Mouse (Mus musculus) heart, adult 9 months (tissue): Measurements from ENCODE around the gene Gpr84.
"Not testable (repeated sequence)": the region's sequence is repeated elsewhere in the genome, so short reads cannot be mapped to it uniquely, and the experiment has no call there.

Source experiments
- DNase-seq, 2 experiments: peaks; one replicate each; pipeline ENCODE4 v3.0.0; 2022; ENCODE audit warnings: low spot score in 2 of 2

Gpr84 gene

DNA sequence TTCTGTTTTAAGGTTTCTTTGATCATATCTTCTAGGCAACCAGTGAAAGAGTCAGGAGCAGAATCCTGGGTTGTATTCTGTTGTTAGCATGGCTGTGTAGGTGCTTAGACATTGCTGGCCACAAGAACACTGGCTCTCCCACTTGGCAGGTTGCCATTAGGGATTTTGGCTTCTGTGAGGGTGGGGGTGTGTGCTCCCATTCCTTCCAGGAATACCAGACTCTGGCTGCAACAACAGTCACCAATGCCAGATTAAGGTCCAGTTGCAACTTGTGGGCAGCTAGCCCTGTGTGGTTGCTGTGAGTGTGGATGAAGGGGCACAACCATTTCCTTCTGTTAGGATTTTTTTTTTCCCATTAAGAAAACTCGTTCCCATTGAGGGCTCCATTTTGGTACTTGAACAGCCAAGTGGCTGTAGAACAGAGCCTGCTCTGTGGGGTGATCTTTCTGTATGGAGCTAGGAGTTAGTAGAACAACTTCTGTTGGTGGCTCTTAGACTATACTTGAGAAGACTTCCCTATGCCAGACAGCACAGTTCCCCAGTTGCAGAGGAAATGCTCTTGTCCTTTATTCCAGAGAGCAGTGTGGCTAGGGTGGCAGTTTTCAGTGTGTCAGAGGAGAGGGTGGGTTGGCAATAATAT is 24.5 kb downstream of the Gpr84 start:
- DNase-seq, result peak; percentile 36 to 74

- DNase-seq, result no peak
These were observed 25.8 kb downstream of the Gpr84 start for GRCm38 (mm10) chr15:103284647-103285046.

DNA sequence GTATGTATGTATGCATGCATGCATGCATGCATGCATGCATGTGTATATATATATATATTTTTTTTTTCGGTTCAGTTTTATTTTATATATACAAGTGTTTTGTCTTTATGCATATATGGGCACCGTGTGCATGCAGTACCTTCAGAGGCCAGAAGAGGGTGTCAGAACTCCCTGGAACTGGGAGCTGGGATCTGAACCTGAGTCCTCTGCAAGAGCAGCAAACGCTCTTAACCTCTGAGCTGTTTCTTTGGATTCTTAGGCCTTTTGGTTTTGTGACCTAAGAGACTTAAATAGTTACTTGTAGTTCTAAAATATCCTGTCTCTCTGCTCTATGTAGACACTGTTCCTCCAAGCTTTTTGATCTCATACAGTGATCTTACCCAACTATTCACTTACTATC is 26.3 kb downstream of the Gpr84 start:
- no peak for DNase-seq

DNA sequence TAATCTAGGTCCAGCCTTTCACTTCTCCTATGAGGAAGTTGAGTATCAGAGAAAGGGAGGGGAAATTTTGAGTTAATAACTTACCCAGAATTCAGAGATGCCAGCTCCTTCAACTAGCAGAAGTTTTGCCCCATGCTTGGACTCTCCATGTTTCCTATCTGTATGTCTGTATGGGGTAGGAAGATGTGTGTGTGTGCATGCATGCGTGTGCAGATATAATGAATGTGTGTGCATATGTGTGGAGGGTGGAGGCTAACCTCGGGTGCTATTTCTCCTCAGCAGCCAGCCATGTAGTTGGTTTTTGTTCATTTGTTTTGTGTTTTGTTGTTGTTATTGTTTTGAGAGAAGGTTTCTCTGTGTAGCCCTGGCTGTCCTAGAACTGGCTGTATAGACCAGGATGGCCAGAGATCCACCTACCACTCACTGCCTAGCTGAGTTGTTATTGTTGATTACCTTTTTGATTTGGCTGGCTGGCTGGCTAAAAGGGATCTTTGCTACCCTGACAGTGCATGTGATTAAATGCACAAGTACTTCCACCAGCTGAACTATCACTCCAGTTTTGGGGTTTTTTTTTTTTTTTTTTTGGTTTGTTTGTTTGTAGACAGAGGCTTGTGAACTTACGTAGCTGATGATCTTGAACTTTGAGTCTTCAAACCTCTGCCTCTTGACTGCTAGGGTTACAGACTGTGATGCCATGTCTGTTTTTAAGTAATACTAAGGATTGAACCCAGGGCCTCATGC is 28.8 kb downstream of the Gpr84 start:
- DNase-seq, result no peak

DNA sequence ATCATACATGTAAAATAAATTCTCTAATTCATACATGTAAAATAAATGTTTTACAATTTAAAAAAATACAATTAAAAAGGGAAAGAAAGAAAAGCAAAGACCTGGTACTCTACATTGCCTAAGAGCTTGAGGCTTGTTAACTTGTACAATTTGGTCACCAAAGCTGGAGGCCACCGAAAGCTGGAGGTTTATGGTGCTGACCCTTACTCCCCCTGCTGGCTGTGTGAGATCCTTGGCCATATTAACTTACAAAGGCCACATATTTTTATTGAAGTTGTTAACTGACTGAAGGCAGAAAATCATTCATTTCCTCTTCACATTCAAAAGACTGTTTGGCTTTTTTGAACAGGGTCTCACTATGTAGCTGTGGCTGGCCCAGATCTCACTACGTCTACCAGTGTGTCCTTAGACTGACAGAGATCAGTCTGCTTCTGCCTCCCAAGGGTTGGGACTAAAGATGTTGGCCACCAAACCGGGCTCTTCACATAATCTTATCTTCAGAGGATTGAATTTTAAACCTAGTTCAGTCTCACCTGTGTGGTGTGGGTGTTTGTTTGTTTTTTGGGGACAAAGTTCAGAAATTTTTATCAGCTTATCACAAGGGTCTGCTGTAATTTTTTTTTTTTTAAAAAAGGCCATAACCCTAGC is 29.5 kb downstream of the Gpr84 start:
- DNase-seq, result no peak

GRCm38 (mm10) chr15:103279750-103280149 is 30.7 kb downstream of the Gpr84 start:
- no peak for DNase-seq

- no peak for DNase-seq
These were observed 32.5 kb downstream of the Gpr84 start for GRCm38 (mm10) chr15:103277949-103278348.

DNA sequence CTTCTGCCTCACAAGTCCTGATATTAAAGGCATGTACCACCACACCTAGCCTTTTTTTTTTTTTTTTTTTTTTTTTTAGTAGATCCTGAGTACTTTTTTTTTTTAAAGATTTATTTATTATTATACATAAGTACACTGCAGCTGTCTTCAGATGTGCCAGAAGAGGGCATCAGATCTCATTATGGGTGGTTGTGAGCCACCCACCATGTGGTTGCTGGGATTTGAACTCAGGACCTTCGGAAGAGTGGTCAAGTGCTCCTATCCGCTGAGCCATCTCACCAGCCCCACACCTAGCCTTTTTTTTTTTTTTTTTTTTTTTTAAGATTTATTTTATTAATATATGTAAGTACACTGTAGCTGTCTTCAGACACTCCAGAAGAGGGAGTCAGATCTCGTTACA is 34.5 kb downstream of the Gpr84 start:
- DNase-seq, result not testable (repeated sequence)

GRCm38 (mm10) chr15:103272419-103273279 is 37.8 kb downstream of the Gpr84 start, which contains the start of gene Copz1:
Gene Copz1, plus strand, starts transcription at chr15:103272714.
- DNase-seq, result peak; percentile 99 to 100

- no peak for DNase-seq
These were observed 41.5 kb downstream of the Gpr84 start for GRCm38 (mm10) chr15:103268903-103269302.

GRCm38 (mm10) chr15:103264794-103265193 is 45.6 kb downstream of the Gpr84 start:
- DNase-seq, result no peak

DNA sequence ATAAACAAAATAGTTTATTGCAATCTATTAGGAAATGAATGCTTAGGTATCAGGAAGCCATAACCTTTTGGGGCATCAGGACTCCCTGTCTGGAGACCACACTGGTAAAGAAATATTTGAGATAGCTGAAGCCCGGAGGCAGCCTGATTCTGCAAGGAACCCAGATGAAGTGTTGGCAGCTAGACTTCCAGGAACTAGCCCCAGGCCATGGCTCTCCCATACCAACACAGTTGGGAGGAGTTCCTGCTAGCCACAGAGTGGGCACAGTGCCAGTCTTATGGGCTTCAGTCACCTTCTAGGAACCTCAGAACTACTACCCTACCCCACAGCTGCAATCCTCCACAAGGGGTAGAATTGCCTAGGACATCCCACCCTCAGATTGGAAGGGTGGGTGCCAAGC is 50.4 kb downstream of the Gpr84 start:
- no peak for DNase-seq

DNA sequence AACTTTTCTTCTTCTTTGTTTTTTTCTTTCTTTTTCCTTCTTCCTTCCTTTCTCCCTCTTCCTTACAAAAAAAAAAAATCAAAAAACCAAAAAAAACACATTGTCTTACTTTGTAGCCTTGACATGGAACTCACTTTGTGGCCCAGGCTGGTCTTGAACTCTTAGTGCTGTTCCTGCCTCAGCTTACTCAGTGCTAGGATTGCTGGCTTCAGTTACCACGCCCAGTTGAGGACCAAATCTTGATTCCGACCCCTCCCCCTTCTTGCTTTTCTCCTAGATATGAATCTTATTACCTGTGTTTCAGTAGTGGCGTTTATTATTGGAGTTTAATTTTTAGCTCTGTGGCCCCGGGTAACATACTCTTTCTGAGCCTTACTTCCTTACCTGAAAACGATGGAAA is 51.2 kb downstream of the Gpr84 start:
- DNase-seq, result no peak
